Mouse (Mus musculus): ENCODE measurements around the gene Usp50.

Usp50 gene

GRCm38 (mm10) chr2:126675169-126676121, 107.8 kb downstream of the Usp50 start:
- in situ Hi-C loops (cut with MboI; ENCODE audit: low pct_unique_long_range_greater_than_20kb in 1 of 2, low sequenced_read_pairs in 2 of 2, unreplicated experiment in 1 of 2): no loop called here

GRCm38 (mm10) chr2:126674441-126675168, 108.7 kb downstream of the Usp50 start:
- in situ Hi-C loops (cut with MboI; ENCODE audit: low pct_unique_long_range_greater_than_20kb in 1 of 2, low sequenced_read_pairs in 2 of 2, unreplicated experiment in 1 of 2): no loop called here

- in situ Hi-C loops (cut with MboI; ENCODE audit: low pct_unique_long_range_greater_than_20kb in 1 of 2, low sequenced_read_pairs in 2 of 2, unreplicated experiment in 1 of 2): no loop called here
These were observed 109.7 kb downstream of the Usp50 start for GRCm38 (mm10) chr2:126673317-126674242.

GRCm38 (mm10) chr2:126668621-126669252, 114.5 kb downstream of the Usp50 start:
- in situ Hi-C loops (cut with MboI; ENCODE audit: low pct_unique_long_range_greater_than_20kb in 1 of 2, low sequenced_read_pairs in 2 of 2, unreplicated experiment in 1 of 2): no loop called here

- in situ Hi-C loops (cut with MboI; ENCODE audit: low pct_unique_long_range_greater_than_20kb in 1 of 2, low sequenced_read_pairs in 2 of 2, unreplicated experiment in 1 of 2): no loop called here
These were observed 117.3 kb downstream of the Usp50 start for GRCm38 (mm10) chr2:126665984-126666383.

GRCm38 (mm10) chr2:126663481-126663880, 119.8 kb downstream of the Usp50 start:
- in situ Hi-C loops (cut with MboI; ENCODE audit: low pct_unique_long_range_greater_than_20kb in 1 of 2, low sequenced_read_pairs in 2 of 2, unreplicated experiment in 1 of 2): no loop called here

Data from mouse embryonic stem cell (cell line).